In genomic region chr7:119111771-119112170, GRCm38 (mm10) we compare ENCODE assay signal across 11 mouse cellular contexts.
A peak's percentile ranks its signal among the peaks of the same experiment; 100 is the strongest.
DNase-seq lines count a peak whose midpoint lies in the region; TF ChIP-seq lines count a peak whose summit lies in the region.
"Had no signal": no experiment of that assay in that cellular context is flagged by ENCODE, and none has a peak within 500 bp of the region (broad histone marks: within the 10 kb centered on the region; RNA-seq: fewer than 3 reads in every experiment).

No protein-coding gene starts in this region.

- DNase-seq in kidney, adult 2 months, result peak; percentile 25
- no peak for DNase-seq in kidney, adult 11 months
- DNase-seq in MEL-GATA-1-ER (ENCODE audit: extremely low read depth, low read depth) (peak; percentile 18), MN1 (ENCODE audit: low spot score) (no peak)
- peak; percentile 22 for DNase-seq in brain, embryonic 14.5 days (ENCODE audit: low read depth)
- DNase-seq in kidney, postnatal 4 days, result peak; percentile 62 to 67
- DNase-seq in left cerebral cortex, postnatal 14 days (ENCODE audit: low spot score in 2 of 2), result no peak
- no peak for DNase-seq in cerebellum, adult 11-12 months
- DNase-seq: layer of hippocampus, postnatal 36 days; thymus, postnatal 14 days had no signal

- no peaks in the 10 kb centered on the region for H3K36me3 ChIP-seq in kidney, adult 2 months (ENCODE audit: control insufficient read depth, insufficient read depth, low read length)
- H3K36me3 ChIP-seq: embryonic facial prominence, embryonic 15.5 days had no signal

- no peak overlapping the region for H3K4me3 ChIP-seq in kidney, adult 2 months (ENCODE audit: insufficient read depth, low read depth, low read length)
- H3K4me3 ChIP-seq: embryonic facial prominence, embryonic 15.5 days had no signal

- TF ChIP-seq POLR2A in kidney, adult 2 months (IDR thresholded peaks at IDR 0.05; ENCODE audit: low read depth, low read length), result no peak
- TF ChIP-seq POLR2A in brain, embryonic 14.5 days (IDR thresholded peaks at IDR 0.05; ENCODE audit: borderline replicate concordance, extremely low read depth, insufficient read depth, insufficient read length, poor library complexity, severe bottlenecking), result no peak

- TF ChIP-seq CTCF in kidney, adult 2 months (conservative IDR thresholded peaks at IDR 0.05; ENCODE audit: insufficient read depth, insufficient read length, low read depth, low read length), result no peak
- no peak for TF ChIP-seq CTCF in brain, embryonic 14.5 days (IDR thresholded peaks at IDR 0.05; ENCODE audit: borderline replicate concordance, extremely low read depth, insufficient read depth, insufficient read length)

- no peaks in the 10 kb centered on the region for H3K4me1 ChIP-seq in kidney, adult 2 months (ENCODE audit: control insufficient read depth, insufficient read depth, low read length)
- H3K4me1 ChIP-seq: embryonic facial prominence, embryonic 15.5 days had no signal

- H3K27me3 ChIP-seq in kidney, adult 2 months (replicated peaks; ENCODE audit: control insufficient read depth, insufficient read depth, low read length), result no peaks in the 10 kb centered on the region
- H3K27me3 ChIP-seq: embryonic facial prominence, embryonic 15.5 days had no signal

- intact Hi-C loops in left cerebral cortex, postnatal 14 days (cut with DNase I), result no loop called here

- H3K27ac ChIP-seq in kidney, adult 2 months (ENCODE audit: insufficient read depth, low read depth, low read length), result no peak overlapping the region
- H3K27ac ChIP-seq: embryonic facial prominence, embryonic 15.5 days had no signal

- WGBS in kidney, adult 2 months, result 69% methylated on average over 8 of the region's 8 CpGs

Comparison
In these comparisons a context has a peak if more than half of its experiments do, and no peak if none do; other contexts are left out.
1. DNase-seq: peak in kidney, adult 2 months (single experiment), MEL-GATA-1-ER (single experiment), brain, embryonic 14.5 days (single experiment) and kidney, postnatal 4 days (2 of 2); none in kidney, adult 11 months (single experiment), MN1 (single experiment), left cerebral cortex, postnatal 14 days (0 of 2) and cerebellum, adult 11-12 months (single experiment).